Mouse (Mus musculus): ENCODE measurements around the gene Prom2.
A peak's percentile ranks its signal among the peaks of the same experiment; 100 is the strongest.

Gene Prom2

GRCm38 (mm10) chr2:127523950-127524729, 17.1 kb downstream of the Prom2 start:
- no peak for DNase-seq (ENCODE audit: low spot score)

DNA sequence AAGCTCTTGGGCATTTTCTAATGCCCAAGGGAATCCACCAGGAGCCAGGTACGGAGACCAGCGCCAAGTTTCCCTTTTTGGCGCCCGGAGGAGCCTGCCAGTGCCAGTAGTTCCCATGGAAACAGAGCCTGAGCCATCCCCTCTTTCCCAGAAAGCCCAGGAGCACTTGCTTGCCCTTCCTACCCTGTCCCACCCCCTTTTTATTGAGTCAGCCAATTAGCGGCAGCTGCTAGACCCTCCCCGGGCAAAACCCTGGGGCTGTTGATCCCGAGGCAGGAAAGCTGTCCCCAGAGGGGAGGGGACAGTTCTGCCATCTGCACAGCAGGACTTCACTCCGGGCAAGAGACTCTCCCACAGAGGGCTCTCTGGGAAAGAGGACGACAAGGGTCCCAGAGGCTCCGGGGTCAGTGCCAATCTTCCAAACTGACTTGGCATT, 19.2 kb downstream of the Prom2 start, which contains the start of gene Kcnip3:
Kcnip3 (minus strand) TSS at position 89 of the 436 bp plus-strand sequence.
- no peak for DNase-seq (ENCODE audit: low spot score)

GRCm38 (mm10) chr2:127521172-127522005, 19.9 kb downstream of the Prom2 start:
- no peak for DNase-seq (ENCODE audit: low spot score)

DNA sequence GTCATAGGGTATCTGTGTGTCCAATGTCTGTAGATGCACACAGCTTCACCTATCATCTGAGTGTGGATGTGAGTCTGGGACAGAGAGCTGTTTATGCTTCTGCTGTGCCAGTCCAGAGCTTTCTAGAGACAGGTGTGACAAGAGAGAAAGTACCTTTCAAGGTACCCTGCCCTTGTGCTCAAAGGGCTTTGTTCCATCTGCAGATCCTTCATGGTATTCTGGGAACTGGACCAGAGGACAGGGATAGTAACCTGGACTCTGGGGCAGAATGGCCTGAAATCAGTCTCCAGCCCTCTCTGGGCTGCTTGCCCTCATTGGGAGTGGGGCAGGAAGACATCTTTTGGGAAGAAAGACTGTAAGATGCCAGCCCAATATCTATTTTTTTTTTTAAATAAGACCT, 21.1 kb downstream of the Prom2 start:
- DNase-seq (ENCODE audit: low spot score) = no peak

GRCm38 (mm10) chr2:127519308-127519707, 22.0 kb downstream of the Prom2 start:
- DNase-seq (ENCODE audit: low spot score) = no peak

DNA sequence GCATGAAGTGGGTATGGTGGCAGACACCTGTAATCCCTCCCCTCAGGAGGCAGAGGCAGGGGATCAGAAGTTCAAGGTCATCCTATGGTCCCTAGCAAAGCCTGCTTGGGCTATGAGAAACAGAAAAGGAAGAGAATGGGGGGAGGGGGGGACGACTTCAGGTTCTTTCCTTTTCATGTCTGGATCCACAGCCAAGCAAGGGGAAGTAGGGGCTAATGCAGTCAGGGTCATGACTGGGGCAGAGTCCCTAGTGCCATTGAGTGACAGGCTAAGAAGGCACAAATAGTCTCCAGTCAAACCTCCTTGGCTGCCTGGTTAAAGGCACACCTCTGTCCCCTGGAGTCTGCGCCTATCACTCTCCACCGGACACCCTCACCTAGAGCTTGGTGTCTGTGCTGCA, 22.4 kb downstream of the Prom2 start:
- no peak for DNase-seq (ENCODE audit: low spot score)

- no peak for DNase-seq (ENCODE audit: low spot score)
Observed at GRCm38 (mm10) chr2:127518273-127518672, 23.0 kb downstream of the Prom2 start.

- no peak for DNase-seq (ENCODE audit: low spot score)
Observed at GRCm38 (mm10) chr2:127517081-127517480, 24.2 kb downstream of the Prom2 start.

DNA sequence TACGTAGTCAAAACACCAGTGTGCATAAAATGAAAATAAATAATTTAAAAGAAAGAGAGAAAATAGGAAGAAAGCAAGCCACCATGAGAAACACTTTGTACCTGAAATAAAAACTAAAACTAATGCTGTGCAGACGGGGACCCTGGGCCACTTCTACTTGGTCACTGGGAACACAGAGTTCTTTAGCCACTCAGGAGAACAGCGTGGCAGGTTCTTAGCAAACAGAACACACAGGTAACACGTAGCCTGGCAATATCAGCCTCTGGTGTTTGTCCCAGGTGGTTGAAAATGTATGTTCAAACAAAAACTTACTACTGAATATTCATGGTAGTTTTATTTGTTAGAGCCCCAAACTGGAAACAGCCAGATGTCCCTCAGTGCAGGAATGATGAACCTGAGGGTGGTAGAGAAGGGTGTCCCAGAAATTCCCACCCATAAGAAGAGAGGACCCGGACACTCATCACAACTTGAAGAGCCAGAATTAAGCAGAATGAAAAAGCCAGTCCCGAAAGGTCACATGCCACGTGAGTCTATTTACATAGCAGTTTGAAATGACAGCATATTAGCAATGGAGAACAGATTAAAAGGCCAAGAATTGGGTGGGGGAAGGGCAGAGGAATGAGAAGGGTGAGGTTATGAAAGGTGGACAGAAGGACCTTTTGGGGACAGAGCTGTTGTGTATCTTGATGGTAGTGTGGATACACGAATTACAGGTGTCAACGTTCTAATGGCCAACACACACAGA, 26.7 kb downstream of the Prom2 start:
- peak; percentile 16 for DNase-seq (ENCODE audit: low spot score)

GRCm38 (mm10) chr2:127513244-127513643, 28.0 kb downstream of the Prom2 start:
- DNase-seq (ENCODE audit: low spot score) = no peak

DNA sequence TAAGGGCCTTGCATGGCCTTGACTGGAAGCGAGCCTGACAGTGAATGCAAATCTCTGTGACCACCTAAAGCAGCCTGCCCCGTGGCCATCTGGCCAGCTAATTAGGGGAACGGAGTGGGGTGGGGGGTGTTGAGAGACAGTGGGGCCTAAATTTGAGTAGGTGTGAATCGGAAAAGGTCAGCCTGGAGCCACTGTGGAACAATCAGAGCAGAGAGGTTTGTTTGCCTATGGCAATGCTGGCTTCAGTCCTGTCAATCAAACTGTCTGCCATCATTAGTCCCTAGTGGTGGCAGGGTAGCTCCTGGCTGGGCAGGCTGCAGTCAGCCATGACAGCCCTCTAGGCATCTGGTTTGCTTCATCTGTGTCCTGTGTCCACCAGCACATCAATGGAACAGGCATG, 29.8 kb downstream of the Prom2 start:
- DNase-seq (ENCODE audit: low spot score) = no peak

- peak; percentile 42 for DNase-seq (ENCODE audit: low spot score)
Observed at GRCm38 (mm10) chr2:127507967-127508660, 33.2 kb downstream of the Prom2 start.

GRCm38 (mm10) chr2:127507077-127507774, 34.0 kb downstream of the Prom2 start:
- peak; percentile 73 for DNase-seq (ENCODE audit: low spot score)

GRCm38 (mm10) chr2:127506131-127506632, 35.1 kb downstream of the Prom2 start:
- no peak for DNase-seq (ENCODE audit: low spot score)

- DNase-seq (ENCODE audit: low spot score) = no peak
Observed at GRCm38 (mm10) chr2:127505196-127505595, 36.1 kb downstream of the Prom2 start.

GRCm38 (mm10) chr2:127503751-127504549, 37.3 kb downstream of the Prom2 start:
- no peak for DNase-seq (ENCODE audit: low spot score)

- DNase-seq (ENCODE audit: low spot score) = peak; percentile 36
Observed at GRCm38 (mm10) chr2:127501061-127501460, 40.2 kb downstream of the Prom2 start.

GRCm38 (mm10) chr2:127498750-127499149, 42.5 kb downstream of the Prom2 start:
- no peak for DNase-seq (ENCODE audit: low spot score)

- no peak for DNase-seq (ENCODE audit: low spot score)
Observed at GRCm38 (mm10) chr2:127496321-127496720, 44.9 kb downstream of the Prom2 start.
